Mouse (Mus musculus) lung, adult 10 weeks (tissue): Measurements from ENCODE around the gene Stxbp6. TPM values are rescaled to one million over a fixed set of nuclear protein-coding genes. Genes with fewer than 3 reads are reported as not detected.

Experiments
- polyA plus RNA-seq: library from polyadenylated mRNA; stranded (reverse); fragments of 350-450 nt; fragmentation: Illumina TruSeq; extraction: RNeasy Lipid Tissue Mini Kit (QIAGEN cat#74804); gene quantifications from one replicate; pipeline ENCODE4 v1.2.3, GENCODE M21; 2014; ENCODE audit warnings: low read depth, low replicate concordance; ENCODE audit not compliant: insufficient read depth

Stxbp6 gene
- polyA plus RNA-seq: 9.3 TPM

DNA sequence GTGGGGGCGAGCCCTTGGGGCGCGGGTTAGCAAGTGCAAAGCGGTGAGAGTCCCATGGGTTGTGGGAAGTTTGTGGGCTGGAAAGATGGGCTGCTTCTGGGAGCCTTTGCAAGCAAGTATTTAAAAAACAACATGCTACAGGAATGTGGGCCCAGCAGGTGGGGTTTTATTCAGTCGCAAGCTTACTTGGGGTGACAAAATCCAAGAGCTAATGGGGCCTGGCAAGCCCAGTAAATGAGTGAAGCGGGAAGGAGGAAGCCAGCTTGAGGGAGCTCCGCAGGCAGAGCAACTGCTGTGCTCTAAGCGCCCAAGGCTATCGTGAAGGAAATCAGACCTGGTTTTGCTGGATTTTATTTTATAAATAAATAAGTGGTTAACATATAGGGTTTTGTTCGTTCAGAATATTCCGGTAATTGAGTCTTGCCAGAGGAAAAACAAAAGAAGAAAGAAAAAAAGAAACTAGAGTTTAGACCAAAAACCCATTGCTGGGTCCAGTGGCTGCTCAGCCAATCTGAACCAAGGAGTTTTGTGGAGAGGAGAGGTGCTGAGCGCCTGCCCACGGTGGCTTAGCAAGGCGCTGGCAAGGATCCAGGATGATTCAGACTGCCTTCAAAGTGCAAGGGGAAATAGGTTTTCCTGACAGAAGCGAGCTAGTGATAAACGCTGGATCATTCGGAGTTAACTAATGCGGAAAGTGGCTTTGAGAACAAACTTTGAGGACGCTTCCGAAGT lies at the start of gene Stxbp6:
Gene Stxbp6 (minus strand): TSS at position 99 of the 732 bp plus-strand sequence.

